Mouse (Mus musculus): ENCODE results near the gene Nckap5. TPM values are rescaled to one million over a fixed set of nuclear protein-coding genes. Genes with fewer than 3 reads are reported as not detected.

The Nckap5 gene
- polyA plus RNA-seq, 1 experiment: 4.6 TPM

GRCm38 (mm10) chr1:126557791-126558294 is 272.8 kb downstream of the Nckap5 start:
- no peak for DNase-seq (ENCODE audit: low spot score)

GRCm38 (mm10) chr1:126547979-126548378 is 282.6 kb downstream of the Nckap5 start:
- DNase-seq (ENCODE audit: low spot score): no peak

GRCm38 (mm10) chr1:126544471-126544870 is 286.1 kb downstream of the Nckap5 start:
- DNase-seq (ENCODE audit: low spot score): no peak

DNA sequence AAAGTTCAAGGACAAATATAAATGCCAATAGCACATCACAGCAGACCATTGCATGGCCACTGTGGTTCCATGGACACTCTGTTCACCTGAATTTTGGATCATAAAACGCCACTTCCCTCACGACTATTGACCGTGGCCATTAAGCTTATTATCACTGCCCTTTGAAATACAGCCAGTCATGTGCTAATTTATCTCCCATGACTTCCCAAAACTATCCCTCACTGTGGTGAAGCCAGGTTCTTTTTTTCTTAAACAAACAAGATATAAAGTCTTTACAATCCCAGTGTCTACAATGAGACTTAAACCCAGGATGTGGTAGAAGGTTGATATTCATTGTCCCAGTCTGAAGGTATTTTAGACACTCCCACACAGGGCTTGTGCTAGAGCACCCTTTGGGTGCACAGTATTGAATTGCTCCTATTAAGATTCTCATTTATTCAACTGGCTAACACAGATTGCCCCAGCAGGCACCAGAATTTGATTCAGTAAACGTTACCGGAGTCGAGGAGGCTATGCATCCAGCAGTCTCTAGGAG is 293.3 kb downstream of the Nckap5 start:
- no peak for DNase-seq (ENCODE audit: low spot score)

DNA sequence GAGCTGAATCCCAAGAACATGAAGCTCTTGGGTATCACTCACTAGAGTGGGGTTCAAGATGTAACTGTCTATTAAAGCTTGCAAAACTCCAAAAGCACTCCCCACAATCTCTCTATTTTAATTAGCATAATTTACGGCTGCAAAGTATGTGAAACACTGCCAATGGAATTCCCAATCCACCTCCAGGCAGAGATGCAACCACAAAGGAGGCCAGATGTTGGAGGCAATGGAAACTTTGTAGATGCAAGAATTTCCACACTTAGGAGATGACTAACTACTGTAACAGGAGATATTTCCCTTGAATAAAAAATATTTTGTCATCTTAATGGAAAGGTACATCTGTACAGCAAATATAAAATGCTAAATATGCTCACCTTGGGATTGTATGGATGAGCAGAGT is 295.1 kb downstream of the Nckap5 start:
- no peak for DNase-seq (ENCODE audit: low spot score)

- DNase-seq (ENCODE audit: low spot score): no peak
These were observed 296.6 kb downstream of the Nckap5 start for GRCm38 (mm10) chr1:126534046-126534445.

- DNase-seq (ENCODE audit: low spot score): no peak
These were observed 302.5 kb downstream of the Nckap5 start for GRCm38 (mm10) chr1:126528043-126528598.

GRCm38 (mm10) chr1:126518067-126518466 is 312.5 kb downstream of the Nckap5 start:
- no peak for DNase-seq (ENCODE audit: low spot score)

- no peak for DNase-seq (ENCODE audit: low spot score)
These were observed 313.2 kb downstream of the Nckap5 start for GRCm38 (mm10) chr1:126517427-126517826.

DNA sequence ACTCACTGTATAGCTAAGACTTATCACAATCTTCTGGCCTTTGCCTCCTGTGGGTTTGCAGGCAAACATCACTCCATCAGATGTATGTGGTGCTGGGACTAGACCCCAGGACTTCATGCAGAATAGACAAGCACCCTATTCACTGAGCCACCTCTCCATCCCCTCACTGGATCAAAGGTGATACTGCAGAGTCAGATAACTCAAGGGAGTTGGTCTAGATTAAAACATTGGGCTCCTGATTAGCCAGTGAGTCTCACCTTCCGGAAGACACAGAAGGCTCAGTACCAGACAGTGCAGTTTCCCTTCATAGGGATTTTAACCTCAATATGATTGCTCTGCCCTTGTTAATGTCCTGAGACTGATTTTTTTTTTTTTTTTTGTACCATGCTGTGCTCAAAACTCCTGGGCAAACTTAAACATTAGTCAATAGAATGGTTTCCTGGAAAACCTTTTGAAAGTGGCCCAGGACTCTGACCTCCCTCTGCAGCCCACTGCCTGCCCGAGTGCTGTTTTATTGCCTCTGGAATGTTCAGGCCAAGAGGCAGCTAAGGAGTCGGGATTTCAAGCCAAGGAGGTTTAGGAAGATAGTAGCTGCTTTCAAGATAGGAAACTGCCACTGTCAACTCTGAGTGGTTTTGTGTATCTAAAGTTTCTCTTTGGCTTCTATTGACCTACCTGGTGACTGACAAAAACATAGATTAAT is 315.4 kb downstream of the Nckap5 start:
- DNase-seq (ENCODE audit: low spot score): no peak

- DNase-seq (ENCODE audit: low spot score): no peak
These were observed 318.7 kb downstream of the Nckap5 start for GRCm38 (mm10) chr1:126511835-126512445.

GRCm38 (mm10) chr1:126504717-126505116 is 325.9 kb downstream of the Nckap5 start:
- no peak for DNase-seq (ENCODE audit: low spot score)

DNA sequence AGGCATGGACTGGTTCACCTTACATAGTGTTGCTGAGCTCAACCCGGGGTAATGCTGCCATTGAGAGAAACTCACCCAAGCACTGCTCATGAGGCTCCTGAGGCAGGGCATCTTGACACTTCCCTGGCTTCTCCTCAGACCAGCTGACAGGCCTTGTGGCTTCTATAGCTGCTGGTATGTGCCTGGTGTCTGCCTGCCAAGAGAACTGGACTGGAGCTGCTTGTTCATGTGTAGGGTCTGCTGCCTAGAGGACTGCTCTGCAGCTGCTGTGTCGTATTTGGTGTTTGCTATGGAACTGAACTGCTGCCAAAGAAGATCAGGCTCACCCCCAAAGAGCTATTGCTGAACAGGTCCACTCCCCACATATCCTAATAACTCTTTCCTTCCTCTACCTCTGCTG is 327.9 kb downstream of the Nckap5 start:
- no peak for DNase-seq (ENCODE audit: low spot score)

DNA sequence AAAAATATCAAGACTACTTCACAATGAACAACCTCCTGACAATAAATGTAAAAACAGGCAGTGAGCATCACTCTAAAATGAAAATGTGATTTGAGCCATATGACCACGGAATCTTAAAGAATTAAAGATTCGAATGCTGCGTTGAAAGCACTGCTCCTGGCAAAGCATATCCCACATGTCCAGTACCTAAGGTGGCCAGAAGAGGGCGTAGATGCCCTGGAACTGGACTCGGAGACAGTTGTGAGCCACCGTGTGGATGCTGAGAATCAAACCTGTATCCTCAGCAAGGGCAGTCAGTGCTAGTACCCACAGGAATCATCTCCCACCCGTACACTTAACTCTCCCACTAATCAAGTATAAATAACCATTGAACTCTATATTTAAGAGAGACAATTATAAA is 333.9 kb downstream of the Nckap5 start:
- no peak for DNase-seq (ENCODE audit: low spot score)

- DNase-seq (ENCODE audit: low spot score): peak; percentile 34
These were observed 338.2 kb downstream of the Nckap5 start for GRCm38 (mm10) chr1:126492206-126493071.

DNA sequence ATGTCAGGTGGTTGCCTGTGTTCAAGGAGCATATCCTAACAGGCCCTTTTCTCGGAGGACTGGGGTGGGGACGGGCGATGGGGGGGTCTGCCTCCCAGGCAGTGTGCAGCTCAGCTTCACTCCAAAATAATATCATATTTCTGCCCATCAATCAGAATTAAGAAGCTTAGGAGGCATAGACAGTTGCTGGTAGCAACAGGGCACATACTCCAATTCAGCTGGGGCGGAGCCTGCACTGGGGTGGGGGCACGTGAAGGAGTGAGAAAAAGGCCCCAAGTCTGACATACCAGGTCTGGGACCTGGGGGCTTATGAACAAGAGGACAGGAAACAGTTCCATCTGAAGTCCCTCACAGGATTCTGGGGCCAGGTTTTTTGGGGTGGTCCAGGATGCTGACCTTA is 339.2 kb downstream of the Nckap5 start:
- DNase-seq (ENCODE audit: low spot score): no peak

GRCm38 (mm10) chr1:126490256-126490655 is 340.3 kb downstream of the Nckap5 start:
- DNase-seq (ENCODE audit: low spot score): no peak

GRCm38 (mm10) chr1:126484664-126485087 is 345.9 kb downstream of the Nckap5 start:
- DNase-seq (ENCODE audit: low spot score): no peak

DNA sequence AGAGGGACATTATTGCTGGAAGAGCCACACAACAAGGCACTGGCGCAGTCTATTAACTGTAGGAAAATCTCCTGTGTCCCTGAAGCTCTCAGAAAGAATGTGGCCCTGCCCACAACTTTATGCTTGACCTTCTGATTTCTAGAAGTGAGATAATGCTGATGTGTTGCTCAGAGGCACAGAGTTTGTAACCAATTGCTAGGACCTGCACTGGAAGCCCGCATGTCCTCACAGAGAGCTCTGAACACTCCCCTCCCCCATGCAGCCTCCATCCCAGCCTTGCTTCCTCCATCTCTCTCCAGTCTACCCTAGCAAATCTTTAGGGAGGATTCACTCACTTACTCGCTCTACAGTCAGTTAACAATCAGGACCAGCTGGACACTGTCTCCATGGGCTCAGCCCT is 346.9 kb downstream of the Nckap5 start:
- DNase-seq (ENCODE audit: low spot score): no peak

GRCm38 (mm10) chr1:126481459-126482228 is 349.0 kb downstream of the Nckap5 start:
- DNase-seq (ENCODE audit: low spot score): no peak

DNA sequence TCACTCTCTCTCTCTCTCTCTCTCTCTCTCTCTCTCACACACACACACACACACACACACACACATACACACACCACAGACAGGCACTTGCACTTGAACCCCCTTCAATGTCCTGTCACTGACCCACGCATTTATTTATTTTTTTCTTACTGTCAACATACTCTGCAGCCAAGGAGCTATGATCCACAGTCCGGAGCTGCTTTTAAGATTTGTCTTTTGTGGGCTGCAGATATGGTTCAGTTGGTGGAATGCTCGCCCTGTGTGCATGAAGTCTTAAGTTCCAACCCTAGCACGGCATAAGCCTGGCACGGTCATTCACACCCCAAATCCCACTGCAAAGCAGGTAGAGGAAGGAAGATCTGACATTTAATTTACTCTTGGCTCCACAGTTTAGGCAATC is 357.6 kb downstream of the Nckap5 start:
- no peak for DNase-seq (ENCODE audit: low spot score)

Data from urinary bladder, adult 2 months (tissue).